ENCODE assay signal across 10 mouse cellular contexts in the genomic region with DNA sequence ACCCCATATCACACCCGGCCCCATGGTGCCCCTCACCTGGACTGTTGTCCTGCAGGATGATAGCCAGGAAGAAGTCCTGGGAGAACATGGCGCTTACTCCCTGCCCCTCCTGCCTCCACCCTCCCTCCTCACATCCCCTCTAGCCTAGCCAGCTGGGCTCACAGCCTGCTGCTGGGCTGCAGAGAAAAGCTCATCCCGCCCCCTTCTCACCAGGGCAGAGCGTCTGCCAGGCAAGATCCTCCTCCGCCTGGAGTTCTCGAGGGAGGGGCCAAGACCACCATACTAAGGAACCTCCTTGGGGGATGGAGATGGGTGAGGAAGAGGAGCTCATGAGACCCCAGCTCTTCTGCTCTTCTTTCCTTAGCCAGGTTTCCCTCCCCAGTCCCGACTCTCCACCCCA. TPM values are rescaled to one million over a fixed set of nuclear protein-coding genes. Genes with fewer than 3 reads are reported as not detected.
DNase-seq lines count a peak whose midpoint lies in the region; ATAC-seq and TF ChIP-seq lines count a peak whose summit lies in the region.
"Had no signal": no experiment of that assay in that cellular context is flagged by ENCODE, and none has a peak within 500 bp of the region (broad histone marks: within the 10 kb centered on the region; RNA-seq: fewer than 3 reads in every experiment).

No protein-coding gene starts in this region.

- intact Hi-C loops in gastrocnemius, adult 2 months (cut with DNase I) = no loop called here

- H3K4me2 ChIP-seq in intestine, embryonic 14.5 days (ENCODE audit: low read length) = no peak overlapping the region
- H3K4me2 ChIP-seq in intestine, postnatal 0 days (replicated peaks; ENCODE audit: low read depth) = no peak overlapping the region

- H3K9ac ChIP-seq in intestine, embryonic 14.5 days (ENCODE audit: low read length) = no peak overlapping the region
- H3K9ac ChIP-seq in intestine, postnatal 0 days (ENCODE audit: low read depth, low read length) = no peak overlapping the region

- H3K9me3 ChIP-seq in intestine, embryonic 14.5 days (ENCODE audit: control insufficient read depth, low read length) = no peaks in the 10 kb centered on the region
- H3K9me3 ChIP-seq in intestine, postnatal 0 days (ENCODE audit: control insufficient read depth) = no peaks in the 10 kb centered on the region
- H3K9me3 ChIP-seq in embryonic facial prominence, embryonic 10.5 days = no peaks in the 10 kb centered on the region

- peaks cover 51% of the 10 kb centered on the region for H3K36me3 ChIP-seq in intestine, embryonic 14.5 days (ENCODE audit: control insufficient read depth, insufficient read depth, low read length)
- H3K36me3 ChIP-seq in intestine, postnatal 0 days (ENCODE audit: control insufficient read depth, insufficient read depth) = 0 out of 2 replicates have a peak, but pooled peaks cover 4% of the 10 kb centered on the region
- H3K36me3 ChIP-seq in embryonic facial prominence, embryonic 10.5 days (replicated peaks) = peaks cover 60% of the 10 kb centered on the region

- no peak for DNase-seq in intestine, embryonic 14.5 days (ENCODE audit: low spot score)
- no peak for DNase-seq in embryonic facial prominence, embryonic 10.5 days (ENCODE audit: low spot score)
- DNase-seq in layer of hippocampus, adult 18-20 months (ENCODE audit: low spot score in 2 of 2) = peak; percentile 71 to 77
- DNase-seq in retina, postnatal 7 days (ENCODE audit: low read depth, low spot score) = peak; percentile 67
- no peak for DNase-seq in thymus, postnatal 36 days
- no peak for DNase-seq in gastrocnemius, adult 2 months

- peak; percentile 47 for ATAC-seq in intestine, embryonic 14.5 days (replicated peaks; ENCODE audit: low FRiP score, low TSS enrichment, low read depth)
- ATAC-seq in intestine, postnatal 0 days = no peak
- no peak for ATAC-seq in megakaryocyte, adult 5-6 weeks (ENCODE audit: poor library complexity, severe bottlenecking)

- H3K4me1 ChIP-seq in intestine, embryonic 14.5 days (replicated peaks; ENCODE audit: control insufficient read depth, insufficient read depth, low read length) = peaks cover 8% of the 10 kb centered on the region
- no peaks in the 10 kb centered on the region for H3K4me1 ChIP-seq in intestine, postnatal 0 days (replicated peaks; ENCODE audit: control insufficient read depth, insufficient read depth, low read length)
- H3K4me1 ChIP-seq in embryonic facial prominence, embryonic 10.5 days = peaks cover 27% of the 10 kb centered on the region

- H3K4me3 ChIP-seq in intestine, embryonic 14.5 days (ENCODE audit: low read depth, low read length) = no peak overlapping the region
- H3K4me3 ChIP-seq in intestine, postnatal 0 days (ENCODE audit: low read depth, low read length) = no peak overlapping the region
- peak overlapping the region; percentile 28; the same call in 1 of the 2 replicates for H3K4me3 ChIP-seq in embryonic facial prominence, embryonic 10.5 days
- H3K4me3 ChIP-seq in gastrocnemius, adult 2 months = no peak overlapping the region

- no peak overlapping the region for H3K27ac ChIP-seq in intestine, embryonic 14.5 days (ENCODE audit: low read depth)
- H3K27ac ChIP-seq in intestine, postnatal 0 days (ENCODE audit: low read depth, low read length) = no peak overlapping the region
- H3K27ac ChIP-seq in embryonic facial prominence, embryonic 10.5 days (replicated peaks) = peak overlapping the region; percentile 48; the same call in 1 of the 2 replicates
- no peak overlapping the region for H3K27ac ChIP-seq in gastrocnemius, adult 2 months

- WGBS in intestine, embryonic 14.5 days = 26% methylated on average over 7 of the region's 7 CpGs
- WGBS in intestine, postnatal 0 days = 35% methylated on average over 7 of the region's 7 CpGs
- 23% methylated on average over 7 of the region's 7 CpGs for WGBS in embryonic facial prominence, embryonic 10.5 days

- H3K27me3 ChIP-seq in intestine, embryonic 14.5 days (replicated peaks; ENCODE audit: control insufficient read depth, insufficient read depth, low read length) = no peaks in the 10 kb centered on the region
- H3K27me3 ChIP-seq in intestine, postnatal 0 days (replicated peaks; ENCODE audit: control insufficient read depth, insufficient read depth, low read length) = no peaks in the 10 kb centered on the region
- H3K27me3 ChIP-seq in embryonic facial prominence, embryonic 10.5 days (replicated peaks; ENCODE audit: low read depth, poor library complexity, severe bottlenecking) = no peaks in the 10 kb centered on the region

- TF ChIP-seq CTCF in intestine, postnatal 0 days (IDR thresholded peaks at IDR 0.05; ENCODE audit: low read depth) = no peak
- no peak for TF ChIP-seq CTCF in gastrocnemius, adult 2 months (IDR thresholded peaks at IDR 0.05)

RNA-seq across cellular contexts. Expression of a gene that starts 12.9 kb away (rescaled TPM):
- 45.1 and 46.3 TPM in 2 replicates for polyA plus RNA-seq in intestine, embryonic 14.5 days (2014; fragmentation: Nextera tagmentation; extraction: Ambion mirVana)
- polyA plus RNA-seq in intestine, postnatal 0 days (2015; fragmentation: Nextera tagmentation; extraction: Ambion mirVana) = 13.5 and 14.0 TPM in 2 replicates
- 94.9 and 104 TPM in 2 replicates for polyA plus RNA-seq in embryonic facial prominence, embryonic 10.5 days (2016; fragmentation: Nextera tagmentation; extraction: Ambion mirVana)
- 100 to 1,000 TPM; 382 to 388 TPM for total RNA-seq in layer of hippocampus, adult 18-20 months (2021)
- total RNA-seq in gastrocnemius, adult 2 months (2021) = 1 to 10 TPM; 7.1 to 7.2 TPM
- 1.6 and 1.9 TPM in 2 replicates for total RNA-seq in megakaryocyte, adult 5-6 weeks (2015)
- total RNA-seq in megakaryocyte, adult 5-6 weeks (2017) = 3.7 and 9.5 TPM in 2 replicates

RNA-seq across cellular contexts. Expression of a gene that starts 14.4 kb away (rescaled TPM):
- 36.1 and 37.5 TPM in 2 replicates for polyA plus RNA-seq in intestine, embryonic 14.5 days (2014; fragmentation: Nextera tagmentation; extraction: Ambion mirVana)
- polyA plus RNA-seq in intestine, postnatal 0 days (2015; fragmentation: Nextera tagmentation; extraction: Ambion mirVana) = 22.4 and 25.4 TPM in 2 replicates
- 30.3 and 33.1 TPM in 2 replicates for polyA plus RNA-seq in embryonic facial prominence, embryonic 10.5 days (2016; fragmentation: Nextera tagmentation; extraction: Ambion mirVana)
- 10 to 100 TPM; 83.8 to 89.3 TPM for total RNA-seq in layer of hippocampus, adult 18-20 months (2021)
- total RNA-seq in gastrocnemius, adult 2 months (2021) = 10 to 100 TPM; 53.4 to 56.8 TPM
- total RNA-seq in megakaryocyte, adult 5-6 weeks (2015) = 25.8 and 26.1 TPM in 2 replicates
- 24.7 and 33.3 TPM in 2 replicates for total RNA-seq in megakaryocyte, adult 5-6 weeks (2017)

RNA-seq across cellular contexts. Expression of a gene that starts 31.4 kb away (rescaled TPM):
- 0.46 and 0.65 TPM in 2 replicates for polyA plus RNA-seq in intestine, embryonic 14.5 days (2014; fragmentation: Nextera tagmentation; extraction: Ambion mirVana)
- 0.68 and 1.1 TPM in 2 replicates for polyA plus RNA-seq in intestine, postnatal 0 days (2015; fragmentation: Nextera tagmentation; extraction: Ambion mirVana)
- 0.22 TPM in 1 of 2 replicates, not detected in the other for polyA plus RNA-seq in embryonic facial prominence, embryonic 10.5 days (2016; fragmentation: Nextera tagmentation; extraction: Ambion mirVana)
- total RNA-seq in layer of hippocampus, adult 18-20 months (2021) = under 1 TPM in 1 of 2 experiments, not detected in 1; 0.42 TPM
- not detected for total RNA-seq in gastrocnemius, adult 2 months (2021)
- not detected in 2 replicates for total RNA-seq in megakaryocyte, adult 5-6 weeks (2015)
- 0.29 TPM in 1 of 2 replicates, not detected in the other for total RNA-seq in megakaryocyte, adult 5-6 weeks (2017)
- total RNA-seq: common myeloid progenitor, adult 5-6 weeks; left cerebral cortex, postnatal 10 days had no signal

Comparison
In these comparisons a context has a peak if more than half of its experiments do, and no peak if none do; other contexts are left out.
1. DNase-seq: peak in layer of hippocampus, adult 18-20 months (2 of 2) and retina, postnatal 7 days (single experiment); none in intestine, embryonic 14.5 days (single experiment), embryonic facial prominence, embryonic 10.5 days (single experiment), thymus, postnatal 36 days (0 of 2) and gastrocnemius, adult 2 months (single experiment).
2. RNA of a gene that starts 12.9 kb away (total RNA-seq): 382 to 388 TPM in layer of hippocampus, adult 18-20 months; 1.6 to 9.5 TPM in megakaryocyte, adult 5-6 weeks and 7.1 to 7.2 TPM in gastrocnemius, adult 2 months; every median in the first group is over 10 times any median in the second.